Mouse (Mus musculus) E14TG2a.4 (cell line): ENCODE data around the gene Rogdi.

Source experiments
- H3K27me3 ChIP-seq: 2 replicates; pipeline ENCODE4 v1.6.1; 2014; ENCODE audit warnings: low read length, control low read depth; ENCODE audit not compliant: insufficient read depth
- H3K36me3 ChIP-seq: 2 replicates; pipeline ENCODE4 v1.6.1; 2014; ENCODE audit warnings: low read length, control low read depth; ENCODE audit not compliant: insufficient read depth
- H3K4me1 ChIP-seq: replicated peaks from 2 replicates; pipeline ENCODE4 v1.6.1; 2014; ENCODE audit warnings: low read depth, low read length, control low read depth
- H3K4me3 ChIP-seq: replicated peaks from 2 replicates; pipeline ENCODE4 v1.5.1; 2014; ENCODE audit warnings: mild to moderate bottlenecking, low read length
- H3K9me3 ChIP-seq: 2 replicates; pipeline ENCODE4 v1.6.1; 2014; ENCODE audit warnings: low read length, control low read depth
- CTCF ChIP-seq: conservative IDR thresholded peaks from 2 replicates; pipeline ENCODE4 v1.5.1; 2014; ENCODE audit warnings: low read length
- NANOG ChIP-seq: IDR thresholded peaks from 2 replicates; pipeline ENCODE4 v1.6.1; 2014; ENCODE audit warnings: borderline replicate concordance, low read length, mixed read lengths
- POU5F1 ChIP-seq: IDR thresholded peaks from 2 replicates; pipeline ENCODE4 v1.6.1; 2014; ENCODE audit warnings: low read length, borderline replicate concordance

Gene Rogdi

DNA sequence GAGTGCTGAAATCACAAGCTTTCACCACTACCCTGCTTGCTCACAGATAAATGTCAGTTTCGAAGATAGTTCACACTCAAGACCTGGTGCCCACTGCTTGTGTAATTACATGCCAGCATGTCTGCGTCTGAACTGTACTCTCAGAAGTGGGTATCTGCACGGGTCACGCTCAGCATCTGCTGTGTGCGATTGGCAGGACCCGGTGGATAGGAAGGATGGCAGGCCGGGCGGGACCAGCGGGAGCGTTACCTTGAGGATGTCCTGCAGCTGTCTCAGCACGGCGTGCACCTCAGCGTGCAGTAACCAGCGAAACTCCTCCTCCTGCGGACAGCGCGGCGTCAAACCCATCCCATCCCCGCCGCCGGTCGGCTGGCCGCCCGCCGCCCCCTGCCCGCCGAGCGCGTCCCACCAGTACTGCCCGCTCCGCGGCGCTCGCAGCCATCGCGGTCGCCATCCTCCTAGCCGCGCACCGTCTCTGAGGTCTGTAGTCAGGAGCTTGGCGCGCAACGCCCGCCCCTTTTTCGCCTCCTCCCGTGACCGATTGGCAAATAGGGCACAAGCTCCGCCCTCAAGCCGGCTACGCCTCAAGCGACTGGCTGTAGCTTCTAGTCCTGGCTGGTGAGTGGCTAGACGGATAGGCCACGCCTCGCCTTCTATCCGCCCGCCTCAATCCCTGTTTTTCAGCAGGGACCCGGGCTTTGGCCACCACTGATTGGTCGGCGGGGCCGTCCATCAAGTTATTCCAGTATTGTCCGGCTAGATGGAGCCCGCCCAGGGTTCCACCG is at the start of gene Rogdi:
Rogdi (minus strand) TSS at position 500 of the 785 bp plus-strand sequence.
- Histone ChIP-seq H3K36me3 (peaks cover 76% of the 10 kb centered on the region), H3K9me3 (no peaks in the 10 kb centered on the region), H3K4me3 (peak within 1 kb of the TSS; percentile 89), H3K4me1 (peaks cover 62% of the 10 kb centered on the region), H3K27me3 (peaks cover 6% of the 10 kb centered on the region; the same call in 1 of the 2 replicates)
- no peak for TF ChIP-seq NANOG
- no peak for TF ChIP-seq CTCF
- TF ChIP-seq POU5F1 = no peak

DNA sequence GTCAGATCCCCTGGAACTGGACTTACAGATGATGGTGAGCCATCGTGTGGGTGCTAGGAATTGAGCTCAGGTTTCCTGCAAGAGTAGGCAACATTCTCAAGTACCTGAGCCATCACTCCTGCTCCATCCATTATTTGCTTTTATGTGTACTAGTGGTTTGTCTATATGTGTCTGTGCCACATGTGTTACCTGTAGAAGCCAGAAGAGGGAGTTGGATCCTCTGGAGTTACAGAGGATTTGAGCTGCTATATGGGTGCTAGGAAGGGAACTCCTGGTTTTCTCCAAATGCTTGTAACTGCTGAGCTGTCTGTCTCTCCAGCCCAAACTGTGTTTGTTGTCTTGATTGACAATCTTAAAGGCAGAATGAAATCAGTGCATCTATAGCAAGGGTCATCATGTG is 44.8 kb upstream of the Rogdi start:
- H3K4me1 ChIP-seq = peaks cover 4% of the 10 kb centered on the region
- peaks cover 50% of the 10 kb centered on the region for H3K36me3 ChIP-seq
- H3K27me3 ChIP-seq = no peaks in the 10 kb centered on the region
- no peaks in the 10 kb centered on the region for H3K9me3 ChIP-seq
- TF ChIP-seq NANOG (no peak), CTCF (peak; percentile 53)
- no peak overlapping the region for H3K4me3 ChIP-seq

DNA sequence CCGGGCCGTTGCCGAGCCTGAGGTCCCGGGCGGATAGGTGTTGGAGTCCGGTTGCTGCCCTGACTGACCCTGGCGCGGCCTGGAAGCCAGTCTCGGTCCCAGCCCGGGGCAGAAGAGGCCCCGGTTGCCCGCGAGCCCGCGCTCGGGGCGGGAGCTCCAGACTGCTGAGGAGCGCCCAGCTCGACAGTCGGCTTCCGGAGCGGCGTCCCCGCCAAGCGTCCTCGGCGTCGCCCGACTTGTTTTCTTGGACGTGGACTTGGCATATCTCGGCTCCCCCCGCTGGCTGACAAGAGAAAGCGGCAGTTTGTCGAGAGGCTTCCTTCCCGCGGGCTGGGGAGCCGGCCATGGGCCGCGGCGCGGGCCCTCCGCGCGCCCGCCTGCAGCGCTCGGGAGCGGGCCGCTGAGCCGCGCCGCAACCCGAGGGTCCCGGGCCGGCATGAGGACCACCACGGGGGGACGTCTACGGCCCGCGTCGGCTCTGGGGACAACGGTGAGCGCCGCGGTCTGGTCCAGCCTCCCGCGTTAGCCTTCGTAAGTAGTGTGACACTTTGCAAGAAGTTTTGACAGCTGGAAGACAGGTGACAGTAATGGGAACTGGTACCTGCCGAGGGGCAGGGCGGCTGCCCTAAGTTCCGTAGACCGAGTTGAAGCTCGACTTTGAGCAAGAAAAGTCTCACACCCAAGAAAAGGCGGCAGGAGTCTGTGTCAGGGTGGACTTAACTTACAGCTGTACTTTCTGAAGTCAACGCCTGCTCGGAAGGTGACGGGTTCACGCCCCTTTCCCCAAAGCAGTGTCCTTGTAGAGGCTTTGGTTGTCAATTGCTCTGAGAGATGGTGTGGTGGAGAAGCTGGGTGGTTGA is 37.1 kb upstream of the Rogdi start:
- H3K4me3 ChIP-seq = peak overlapping the region; percentile 99
- no peaks in the 10 kb centered on the region for H3K27me3 ChIP-seq
- H3K4me1 ChIP-seq = peaks cover 28% of the 10 kb centered on the region
- H3K9me3 ChIP-seq = no peaks in the 10 kb centered on the region
- TF ChIP-seq CTCF = no peak
- no peak for TF ChIP-seq NANOG
- no peak for TF ChIP-seq POU5F1
- peaks cover 55% of the 10 kb centered on the region for H3K36me3 ChIP-seq

DNA sequence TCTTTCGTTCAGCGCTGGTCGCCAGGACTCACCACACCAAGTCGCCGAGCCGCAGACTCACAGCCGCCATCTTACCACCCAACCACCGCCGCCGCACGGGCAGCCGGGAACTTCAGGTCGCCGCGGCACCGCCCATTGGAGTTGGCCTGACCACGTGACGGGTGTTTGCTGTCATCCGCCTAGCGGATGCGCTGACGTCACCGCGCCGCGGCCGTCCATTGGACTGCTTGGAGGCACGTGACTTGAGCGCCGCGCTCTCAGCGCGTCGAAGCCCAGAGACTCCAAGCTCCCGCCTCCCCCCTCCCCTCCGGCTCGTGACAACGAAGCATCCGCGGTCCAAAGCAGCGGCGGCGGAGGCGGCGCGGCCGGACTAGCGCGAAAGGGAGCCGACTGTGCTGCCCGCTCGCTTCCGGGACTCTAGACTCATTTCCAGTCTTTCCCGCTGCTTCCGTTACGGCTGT is 36.5 kb upstream of the Rogdi start, which contains the start of the genes Glyr1 and Ubn1:
Glyr1 (minus strand) TSS at position 90 of the 461 bp plus-strand sequence.
Ubn1 (plus strand) TSS at position 284 of the 461 bp plus-strand sequence.
- peaks cover 28% of the 10 kb centered on the region for H3K4me1 ChIP-seq
- peak within 1 kb of the TSS; percentile 99 for H3K4me3 ChIP-seq
- H3K36me3 ChIP-seq = peaks cover 55% of the 10 kb centered on the region
- TF ChIP-seq CTCF (no peak), POU5F1 (no peak), NANOG (no peak)
- no peaks in the 10 kb centered on the region for H3K9me3 ChIP-seq
- no peaks in the 10 kb centered on the region for H3K27me3 ChIP-seq

DNA sequence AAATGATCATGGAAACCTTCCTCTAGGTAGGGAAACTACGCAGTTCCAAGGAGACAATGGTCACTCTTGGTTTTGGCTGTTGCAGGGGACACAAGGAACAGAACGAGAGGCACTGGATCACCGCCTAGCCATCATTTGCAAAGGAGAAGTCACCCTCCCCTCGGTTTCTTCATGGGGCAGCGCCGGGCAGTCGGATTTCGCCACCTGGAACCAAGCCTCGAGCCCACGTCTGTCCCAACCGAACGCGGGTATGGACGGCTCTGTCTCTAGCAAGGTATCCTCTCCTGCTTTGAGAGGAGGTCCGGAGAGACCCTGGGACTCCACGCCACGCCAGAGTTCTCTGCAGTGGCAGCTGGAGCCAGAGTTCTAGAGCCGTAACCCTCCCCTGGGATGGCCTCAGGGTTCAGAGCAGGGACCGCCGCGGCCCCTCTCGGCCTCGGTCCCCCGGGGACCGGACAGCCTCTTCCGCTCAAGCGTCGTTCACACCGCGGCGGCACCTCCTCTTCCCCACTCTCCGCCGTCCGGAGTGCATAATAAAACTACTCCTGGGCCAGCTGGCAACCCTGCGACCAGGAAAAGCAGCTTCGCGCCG is 35.9 kb upstream of the Rogdi start:
- no peaks in the 10 kb centered on the region for H3K27me3 ChIP-seq
- peak overlapping the region; percentile 99 for H3K4me3 ChIP-seq
- H3K36me3 ChIP-seq = peaks cover 61% of the 10 kb centered on the region
- peaks cover 28% of the 10 kb centered on the region for H3K4me1 ChIP-seq
- TF ChIP-seq POU5F1 = no peak
- TF ChIP-seq NANOG = no peak
- TF ChIP-seq CTCF = no peak
- H3K9me3 ChIP-seq = no peaks in the 10 kb centered on the region

DNA sequence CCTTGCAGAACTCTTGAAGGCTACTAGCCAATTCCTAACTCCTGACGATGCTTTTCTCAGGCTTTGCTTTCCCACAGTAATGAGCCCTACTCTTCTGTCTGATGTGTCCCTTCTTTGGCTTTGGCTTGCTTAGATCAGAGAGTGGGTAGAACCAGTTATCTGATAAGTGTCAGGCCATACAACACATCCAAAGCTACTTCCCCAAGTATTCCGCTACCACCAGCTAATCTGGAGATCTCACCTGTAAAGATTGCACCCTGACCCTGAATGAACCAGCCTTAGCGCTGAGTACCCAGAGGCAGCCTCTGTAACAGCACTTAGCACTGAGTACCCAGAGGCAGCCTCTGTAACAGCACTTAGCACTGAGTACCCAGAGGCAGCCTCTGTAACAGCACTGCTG is 32.0 kb upstream of the Rogdi start:
- Histone ChIP-seq H3K36me3 (peaks cover 80% of the 10 kb centered on the region), H3K4me1 (peaks cover 17% of the 10 kb centered on the region), H3K27me3 (no peaks in the 10 kb centered on the region), H3K4me3 (no peak overlapping the region), H3K9me3 (no peaks in the 10 kb centered on the region)
- TF ChIP-seq POU5F1 (no peak), NANOG (no peak)

DNA sequence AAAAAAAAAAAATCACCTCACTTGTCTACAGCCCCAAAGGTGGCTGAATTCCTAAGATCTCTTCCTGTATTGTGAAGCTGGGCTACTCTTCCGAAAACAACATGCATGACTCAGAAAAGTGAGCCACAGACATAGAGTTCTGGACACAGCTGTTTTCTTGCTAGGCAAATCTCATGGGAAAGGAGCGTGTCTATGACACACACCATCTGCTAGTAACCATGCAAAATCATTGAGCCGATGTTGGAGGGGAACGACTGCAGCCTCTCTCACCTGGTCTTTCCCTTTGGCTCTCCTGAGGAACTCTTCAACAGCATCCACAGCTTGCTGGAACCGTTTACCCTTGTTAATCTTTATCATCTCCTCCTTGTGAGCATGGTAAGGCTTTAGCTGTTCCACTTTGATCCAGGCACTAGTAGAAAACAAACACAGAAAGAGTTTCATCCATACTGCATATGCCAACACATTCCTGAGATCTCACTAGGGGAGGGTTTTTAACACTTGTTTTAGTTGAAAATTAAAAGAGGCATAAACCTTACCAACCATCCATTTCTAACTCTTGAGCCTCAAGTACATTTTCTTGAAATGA is 23.4 kb upstream of the Rogdi start:
- TF ChIP-seq POU5F1 (no peak), CTCF (no peak), NANOG (no peak)
- H3K27me3 ChIP-seq = no peaks in the 10 kb centered on the region
- H3K9me3 ChIP-seq = no peaks in the 10 kb centered on the region
- no peaks in the 10 kb centered on the region for H3K4me1 ChIP-seq
- peaks cover 98% of the 10 kb centered on the region for H3K36me3 ChIP-seq
- H3K4me3 ChIP-seq = no peak overlapping the region

DNA sequence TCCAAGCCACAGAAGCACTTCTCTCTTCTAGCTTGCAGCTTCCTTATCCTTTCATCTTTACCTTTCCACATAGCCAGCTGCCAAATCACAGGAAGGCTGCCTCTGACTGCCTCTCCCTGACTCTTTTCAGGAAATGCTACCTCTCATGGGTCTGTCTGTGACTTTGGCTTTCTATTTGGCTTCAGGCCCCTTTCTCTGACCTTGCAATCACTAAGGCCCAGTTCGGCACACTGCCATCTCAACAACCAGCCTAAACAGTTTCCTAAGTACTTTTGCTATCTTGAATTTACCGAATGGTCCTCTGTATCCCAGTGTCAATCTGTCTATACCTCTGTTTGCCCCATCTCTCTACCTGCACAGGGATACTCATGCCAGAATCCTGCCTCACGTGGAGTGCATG is 22.2 kb upstream of the Rogdi start:
- Histone ChIP-seq H3K4me3 (no peak overlapping the region), H3K4me1 (no peaks in the 10 kb centered on the region), H3K27me3 (no peaks in the 10 kb centered on the region), H3K36me3 (peaks cover 98% of the 10 kb centered on the region), H3K9me3 (no peaks in the 10 kb centered on the region)
- TF ChIP-seq NANOG (no peak), POU5F1 (no peak), CTCF (no peak)
